11 mouse cellular contexts compared by ENCODE assay signal in the genomic region with DNA sequence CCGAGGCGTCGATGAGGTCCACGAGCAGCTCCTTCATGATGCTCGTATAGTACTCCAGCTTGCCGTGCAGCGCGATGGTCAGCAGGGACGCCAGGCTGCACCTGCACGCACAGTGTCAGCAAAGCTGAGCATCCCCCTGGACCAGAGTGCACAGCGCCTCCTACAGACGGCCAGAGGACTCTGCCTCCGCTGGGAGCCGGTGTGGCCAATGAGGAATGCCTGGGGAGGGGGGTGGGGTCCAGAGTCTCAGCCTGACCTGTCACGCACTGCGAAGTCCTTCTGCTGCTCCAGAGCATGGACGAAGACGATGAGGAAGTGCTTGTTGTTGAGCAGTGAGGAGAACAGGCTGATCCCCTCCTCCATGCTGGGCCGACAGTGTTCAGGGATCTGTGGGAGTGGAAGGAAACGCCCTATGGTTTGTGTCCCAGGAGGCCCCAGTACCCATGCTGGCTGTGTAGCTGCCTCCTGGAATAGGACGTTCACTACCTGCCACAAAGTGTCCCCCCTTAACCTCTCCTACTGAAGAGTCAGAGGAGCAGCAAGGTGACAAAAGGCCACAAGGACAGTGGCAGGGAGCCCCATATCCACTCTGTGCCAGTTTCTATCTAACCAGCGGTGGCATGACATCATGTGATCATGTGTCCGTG. TPM values are rescaled to one million over a fixed set of nuclear protein-coding genes. Genes with fewer than 3 reads are reported as not detected.
A peak's percentile ranks its signal among the peaks of the same experiment; 100 is the strongest.
DNase-seq lines count a peak whose midpoint lies in the region; ATAC-seq and TF ChIP-seq lines count a peak whose summit lies in the region.
"Had no signal": no experiment of that assay in that cellular context is flagged by ENCODE, and none has a peak within 500 bp of the region (broad histone marks: within the 10 kb centered on the region; RNA-seq: fewer than 3 reads in every experiment).

No protein-coding gene starts in this region.

- no peak overlapping the region for H3K27ac ChIP-seq in midbrain, embryonic 11.5 days (ENCODE audit: low read depth, low read length)
- H3K27ac ChIP-seq in midbrain, embryonic 15.5 days = no peak overlapping the region
- no peak overlapping the region for H3K27ac ChIP-seq in small intestine, adult 2 months (ENCODE audit: insufficient read depth, low read depth, low read length)

- intact Hi-C loops in heart, postnatal 25 days (cut with DNase I) = loop anchor here (2.0 kb wide), 1 partner anchor 58 kb away; no protein-coding TSS in a partner anchor

- TF ChIP-seq CTCF in small intestine, adult 2 months (IDR thresholded peaks at IDR 0.05; ENCODE audit: extremely low read depth, insufficient read length, insufficient replicate concordance, low read depth, low read length) = 0 out of 2 replicates have a peak, but pooled peaks have one; percentile 18

- H3K9ac ChIP-seq in midbrain, embryonic 11.5 days (ENCODE audit: low read length) = no peak overlapping the region
- H3K9ac ChIP-seq in midbrain, embryonic 15.5 days = no peak overlapping the region

- 34% methylated on average over 23 of the region's 23 CpGs for WGBS in midbrain, embryonic 11.5 days
- WGBS in midbrain, embryonic 15.5 days = 37% methylated on average over 23 of the region's 23 CpGs
- WGBS in small intestine, adult 2 months = 44% methylated on average over 23 of the region's 23 CpGs

- TF ChIP-seq POLR2A in small intestine, adult 2 months (IDR thresholded peaks at IDR 0.05; ENCODE audit: low read depth, low read length) = no peak

- DNase-seq in heart, adult 8-10 months (ENCODE audit: low spot score) = peak; percentile 45
- DNase-seq in heart, postnatal 25 days (ENCODE audit: low spot score) = no peak
- DNase-seq in midbrain, embryonic 11.5 days (ENCODE audit: low spot score, missing footprints) = peak; percentile 90
- DNase-seq in embryo, embryonic 11 days = peak; percentile 62
- no peak for DNase-seq in urinary bladder, adult 2 months (ENCODE audit: low spot score)
- DNase-seq: right cerebral cortex, postnatal 25 days had no signal

- no peak overlapping the region for H3K4me2 ChIP-seq in midbrain, embryonic 11.5 days
- no peak overlapping the region for H3K4me2 ChIP-seq in midbrain, embryonic 15.5 days

- H3K4me3 ChIP-seq in midbrain, embryonic 11.5 days (ENCODE audit: low read depth, low read length) = no peak overlapping the region
- no peak overlapping the region for H3K4me3 ChIP-seq in midbrain, embryonic 15.5 days
- no peak overlapping the region for H3K4me3 ChIP-seq in small intestine, adult 2 months (ENCODE audit: low read depth, low read length)
- H3K4me3 ChIP-seq: megakaryocyte, embryonic 14.5 days had no signal

- 0 out of 2 replicates have a peak, but pooled peaks have one; percentile 31 for ATAC-seq in midbrain, embryonic 11.5 days (ENCODE audit: low FRiP score)
- no peak for ATAC-seq in midbrain, embryonic 15.5 days (replicated peaks)
- ATAC-seq in inflammation-experienced regulatory T-cells, adult 6 months = no peak

- H3K27me3 ChIP-seq in midbrain, embryonic 11.5 days (ENCODE audit: control insufficient read depth, insufficient read depth, low read length) = no peaks in the 10 kb centered on the region
- no peaks in the 10 kb centered on the region for H3K27me3 ChIP-seq in midbrain, embryonic 15.5 days (replicated peaks)
- H3K27me3 ChIP-seq in small intestine, adult 2 months (ENCODE audit: control insufficient read depth, insufficient read depth, low read length) = no peaks in the 10 kb centered on the region

- no peaks in the 10 kb centered on the region for H3K4me1 ChIP-seq in midbrain, embryonic 11.5 days (ENCODE audit: control insufficient read depth, insufficient read depth, low read length)
- peaks cover 3% of the 10 kb centered on the region; the same call in 1 of the 2 replicates for H3K4me1 ChIP-seq in midbrain, embryonic 15.5 days
- peaks cover 13% of the 10 kb centered on the region for H3K4me1 ChIP-seq in small intestine, adult 2 months (ENCODE audit: control insufficient read depth, insufficient read depth, insufficient read length, low read length)

- H3K9me3 ChIP-seq in midbrain, embryonic 11.5 days (ENCODE audit: control insufficient read depth, low read length) = no peaks in the 10 kb centered on the region
- H3K9me3 ChIP-seq in midbrain, embryonic 15.5 days = no peaks in the 10 kb centered on the region
- H3K9me3 ChIP-seq: megakaryocyte, embryonic 14.5 days had no signal

- H3K36me3 ChIP-seq in midbrain, embryonic 11.5 days (ENCODE audit: control insufficient read depth, insufficient read depth, low read length) = no peaks in the 10 kb centered on the region
- no peaks in the 10 kb centered on the region for H3K36me3 ChIP-seq in midbrain, embryonic 15.5 days (replicated peaks)
- H3K36me3 ChIP-seq in small intestine, adult 2 months (ENCODE audit: control insufficient read depth, insufficient read depth, low read length) = no peaks in the 10 kb centered on the region; the same call in 1 of the 2 replicates

RNA-seq across cellular contexts. Expression of a gene that starts 17.8 kb away (rescaled TPM):
- not detected for total RNA-seq in heart, adult 8-10 months (2022)
- not detected for total RNA-seq in heart, postnatal 25 days (2021)
- polyA plus RNA-seq in midbrain, embryonic 11.5 days (2014; fragmentation: Nextera tagmentation; extraction: Ambion mirVana) = not detected in 2 replicates
- polyA plus RNA-seq in midbrain, embryonic 15.5 days (2015; fragmentation: Nextera tagmentation; extraction: Ambion mirVana) = not detected in 2 replicates
- not detected in 2 replicates for polyA plus RNA-seq in small intestine, adult 2 months (2012; rRNA removed)
- not detected for polyA plus RNA-seq in inflammation-experienced regulatory T-cells, adult 6 months (2017; shearing (Covaris generic))
- not detected in 2 replicates for polyA plus RNA-seq in urinary bladder, adult 2 months (2012; rRNA removed)
- total RNA-seq: gastrocnemius, adult 18-20 months had no signal

RNA-seq across cellular contexts. Expression of a gene that starts 31.0 kb away (rescaled TPM):
- total RNA-seq in heart, adult 8-10 months (2022) = not detected
- under 1 TPM; 0.18 to 0.34 TPM for total RNA-seq in heart, postnatal 25 days (2021)
- 0.08 TPM in 1 of 2 replicates, not detected in the other for polyA plus RNA-seq in midbrain, embryonic 11.5 days (2014; fragmentation: Nextera tagmentation; extraction: Ambion mirVana)
- 0.18 and 0.49 TPM in 2 replicates for polyA plus RNA-seq in midbrain, embryonic 15.5 days (2015; fragmentation: Nextera tagmentation; extraction: Ambion mirVana)
- 0.27 and 0.35 TPM in 2 replicates for polyA plus RNA-seq in small intestine, adult 2 months (2012; rRNA removed)
- polyA plus RNA-seq in inflammation-experienced regulatory T-cells, adult 6 months (2017; shearing (Covaris generic)) = under 1 TPM in 1 of 3 experiments, not detected in 2; 0.43 TPM
- 0.44 and 0.66 TPM in 2 replicates for polyA plus RNA-seq in urinary bladder, adult 2 months (2012; rRNA removed)

RNA-seq across cellular contexts. Expression of a gene that starts 32.2 kb away (rescaled TPM):
- total RNA-seq in heart, adult 8-10 months (2022) = 10 to 100 TPM; 43.8 to 75.7 (median 63.5) TPM
- total RNA-seq in heart, postnatal 25 days (2021) = 10 to 100 TPM; 79.7 to 91.8 TPM
- 13.2 and 17.5 TPM in 2 replicates for polyA plus RNA-seq in midbrain, embryonic 11.5 days (2014; fragmentation: Nextera tagmentation; extraction: Ambion mirVana)
- 8.0 and 8.3 TPM in 2 replicates for polyA plus RNA-seq in midbrain, embryonic 15.5 days (2015; fragmentation: Nextera tagmentation; extraction: Ambion mirVana)
- polyA plus RNA-seq in small intestine, adult 2 months (2012; rRNA removed) = 26.2 TPM in 2 replicates
- polyA plus RNA-seq in inflammation-experienced regulatory T-cells, adult 6 months (2017; shearing (Covaris generic)) = 10 to 100 TPM in 1 of 3 experiments, 1 to 10 TPM in 2; 7.4 to 12.5 (median 8.0) TPM
- 35.8 and 45.2 TPM in 2 replicates for polyA plus RNA-seq in urinary bladder, adult 2 months (2012; rRNA removed)

Comparison
In these comparisons a context has a peak if more than half of its experiments do, and no peak if none do; other contexts are left out.
1. DNase-seq: peak in heart, adult 8-10 months (single experiment), midbrain, embryonic 11.5 days (single experiment) and embryo, embryonic 11 days (single experiment); none in heart, postnatal 25 days (single experiment) and urinary bladder, adult 2 months (single experiment).